Mouse (Mus musculus) heart, postnatal 25 days (tissue): ENCODE data around the gene Cd47. TPM values are rescaled to one million over a fixed set of nuclear protein-coding genes. Genes with fewer than 3 reads are reported as not detected.

Experiments used
- DNase-seq: peaks from one replicate; pipeline ENCODE4 v3.0.0; 2022; ENCODE audit warnings: low spot score
- intact Hi-C: fragments of 180-260 bp; cut with DNase I; formaldehyde crosslinking; loops from one replicate; pipeline ENCODE4 v1.15.1; 2025
- total RNA-seq, 2 experiments: library from RNA; stranded (reverse); gene quantifications; 2 replicates each; pipeline ENCODE4 v1.2.3; 2021

The Cd47 gene
- total RNA-seq, 2 experiments from 2014 or later, result 73.5 to 76.4 TPM

GRCm38 (mm10) chr16:49958900-49959436 is 158.6 kb downstream of the Cd47 start:
- intact Hi-C loops, result no loop called here
- DNase-seq, result no peak

- intact Hi-C loops, result loop anchor here (5.0 kb wide), 1 partner anchor 50 kb away; no protein-coding TSS in a partner anchor
- no peak for DNase-seq
Observed at GRCm38 (mm10) chr16:49962305-49962704, 162.0 kb downstream of the Cd47 start.

- no peak for DNase-seq
- intact Hi-C loops, result loop anchor here (5.0 kb wide), 1 partner anchor 52 kb away; no protein-coding TSS in a partner anchor
Observed at GRCm38 (mm10) chr16:49964321-49964986, 164.1 kb downstream of the Cd47 start.

Other genes starting within 250 kb of the Cd47 start
- gene Ift57, start 101.3 kb upstream of the Cd47 start, total RNA-seq, result 10 to 100 TPM; 12.9 to 13.0 TPM